In the genomic region with DNA sequence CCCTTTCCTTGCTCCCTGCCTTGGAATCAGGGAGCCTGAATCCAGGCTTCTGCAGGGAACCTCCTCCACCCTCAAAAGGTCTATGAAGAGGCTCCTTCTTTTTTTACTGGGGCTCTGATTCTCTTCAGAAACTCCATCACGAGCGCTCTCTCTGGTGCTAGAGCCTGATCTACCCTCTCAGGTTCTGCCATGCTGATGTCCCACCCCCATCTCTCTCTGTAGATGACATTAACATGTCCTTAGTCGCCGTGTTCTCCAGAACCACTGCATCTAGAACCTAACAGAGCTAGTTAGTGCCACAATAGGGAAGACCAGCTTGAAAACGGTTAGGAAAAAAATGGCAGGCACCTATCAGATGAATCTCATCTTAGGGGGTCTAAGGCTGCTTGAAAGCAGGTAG, we compare ENCODE assay signal across 12 mouse cellular contexts. TPM values are rescaled to one million over a fixed set of nuclear protein-coding genes. Genes with fewer than 3 reads are reported as not detected.
DNase-seq lines count a peak whose midpoint lies in the region; ATAC-seq and TF ChIP-seq lines count a peak whose summit lies in the region.
"Had no signal": no experiment of that assay in that cellular context is flagged by ENCODE, and none has a peak within 500 bp of the region (broad histone marks: within the 10 kb centered on the region; RNA-seq: fewer than 3 reads in every experiment).

No protein-coding gene starts in this region.

- no peaks in the 10 kb centered on the region for H3K9me3 ChIP-seq in heart, embryonic 11.5 days (replicated peaks; ENCODE audit: control insufficient read depth, low read length)
- H3K9me3 ChIP-seq in lung, embryonic 14.5 days (ENCODE audit: low read depth, low read length): no peaks in the 10 kb centered on the region
- no peaks in the 10 kb centered on the region for H3K9me3 ChIP-seq in intestine, postnatal 0 days (ENCODE audit: control insufficient read depth)
- no peaks in the 10 kb centered on the region for H3K9me3 ChIP-seq in stomach, embryonic 15.5 days
- no peaks in the 10 kb centered on the region for H3K9me3 ChIP-seq in midbrain, postnatal 0 days (ENCODE audit: low read length)

- H3K27ac ChIP-seq in heart, embryonic 11.5 days (ENCODE audit: low read depth, low read length): peak overlapping the region; percentile 5; the same call in 1 of the 2 replicates
- no peak overlapping the region; the same call in 1 of the 2 replicates for H3K27ac ChIP-seq in lung, embryonic 14.5 days (ENCODE audit: low read depth)
- 0 out of 2 replicates have a peak overlapping the region, but pooled peaks have one; percentile 28 for H3K27ac ChIP-seq in intestine, postnatal 0 days (ENCODE audit: low read depth, low read length)
- peak overlapping the region; percentile 57 for H3K27ac ChIP-seq in stomach, embryonic 15.5 days
- no peak overlapping the region for H3K27ac ChIP-seq in midbrain, postnatal 0 days (ENCODE audit: low read depth, low read length)

- intact Hi-C loops in heart, postnatal 36 days (cut with DNase I): no loop called here

- peaks cover 25% of the 10 kb centered on the region for H3K4me1 ChIP-seq in heart, embryonic 11.5 days (ENCODE audit: control insufficient read depth, insufficient read depth, low read length)
- H3K4me1 ChIP-seq in lung, embryonic 14.5 days (ENCODE audit: insufficient read depth): peaks cover 22% of the 10 kb centered on the region; the same call in 1 of the 2 replicates
- H3K4me1 ChIP-seq in intestine, postnatal 0 days (replicated peaks; ENCODE audit: control insufficient read depth, insufficient read depth, low read length): no peaks in the 10 kb centered on the region
- peaks cover 29% of the 10 kb centered on the region for H3K4me1 ChIP-seq in stomach, embryonic 15.5 days
- 0 out of 2 replicates have a peak, but pooled peaks cover 3% of the 10 kb centered on the region for H3K4me1 ChIP-seq in midbrain, postnatal 0 days (ENCODE audit: insufficient read depth, low read length)

- DNase-seq in heart, postnatal 36 days: no peak
- DNase-seq in lung, embryonic 14.5 days: no peak
- DNase-seq in lung, postnatal 10 days: no peak
- DNase-seq in right cerebral cortex, adult 2 months (ENCODE audit: low spot score in 2 of 2): no peak
- no peak for DNase-seq in midbrain, postnatal 0 days (ENCODE audit: low spot score)
- DNase-seq: gastrocnemius, postnatal 10 days; kidney, adult 18-20 months had no signal

- peak overlapping the region; percentile 27 for H3K4me3 ChIP-seq in heart, embryonic 11.5 days (ENCODE audit: low read depth, low read length)
- H3K4me3 ChIP-seq in lung, embryonic 14.5 days (ENCODE audit: low read depth, low read length): no peak overlapping the region
- no peak overlapping the region for H3K4me3 ChIP-seq in intestine, postnatal 0 days (ENCODE audit: low read depth, low read length)
- peak overlapping the region; percentile 20; the same call in 1 of the 2 replicates for H3K4me3 ChIP-seq in stomach, embryonic 15.5 days (replicated peaks)
- H3K4me3 ChIP-seq in midbrain, postnatal 0 days (ENCODE audit: low read depth, low read length): no peak overlapping the region

- H3K4me2 ChIP-seq in heart, embryonic 11.5 days: peak overlapping the region; percentile 57
- H3K4me2 ChIP-seq in lung, embryonic 14.5 days: peak overlapping the region; percentile 48
- peak overlapping the region; percentile 32; the same call in 1 of the 2 replicates for H3K4me2 ChIP-seq in intestine, postnatal 0 days (replicated peaks; ENCODE audit: low read depth)
- peak overlapping the region; percentile 48 for H3K4me2 ChIP-seq in stomach, embryonic 15.5 days
- H3K4me2 ChIP-seq in midbrain, postnatal 0 days (ENCODE audit: low read depth, low read length, poor library complexity, severe bottlenecking): no peak overlapping the region

- H3K36me3 ChIP-seq in heart, embryonic 11.5 days (ENCODE audit: control insufficient read depth, insufficient read depth, low read length): no peaks in the 10 kb centered on the region
- no peaks in the 10 kb centered on the region for H3K36me3 ChIP-seq in lung, embryonic 14.5 days (ENCODE audit: insufficient read depth)
- no peaks in the 10 kb centered on the region for H3K36me3 ChIP-seq in intestine, postnatal 0 days (ENCODE audit: control insufficient read depth, insufficient read depth)
- H3K36me3 ChIP-seq in stomach, embryonic 15.5 days: no peaks in the 10 kb centered on the region
- H3K36me3 ChIP-seq in midbrain, postnatal 0 days (ENCODE audit: insufficient read depth, low read length): no peaks in the 10 kb centered on the region

- no peak for ATAC-seq in heart, embryonic 11.5 days (replicated peaks; ENCODE audit: insufficient number of reproducible peaks, low FRiP score, low TSS enrichment)
- ATAC-seq in lung, embryonic 14.5 days (ENCODE audit: insufficient read depth): no peak
- ATAC-seq in intestine, postnatal 0 days: no peak
- ATAC-seq in stomach, embryonic 15.5 days (ENCODE audit: insufficient read depth, low FRiP score, low read depth): no peak
- no peak for ATAC-seq in midbrain, postnatal 0 days (ENCODE audit: low FRiP score)
- ATAC-seq: CD4-positive, CD25-positive, alpha-beta regulatory T cell, adult 4 months had no signal

- H3K9ac ChIP-seq in heart, embryonic 11.5 days (ENCODE audit: low read depth, low read length): no peak overlapping the region; the same call in 1 of the 2 replicates
- no peak overlapping the region for H3K9ac ChIP-seq in lung, embryonic 14.5 days
- H3K9ac ChIP-seq in intestine, postnatal 0 days (ENCODE audit: low read depth, low read length): no peak overlapping the region
- no peak overlapping the region for H3K9ac ChIP-seq in stomach, embryonic 15.5 days
- no peak overlapping the region for H3K9ac ChIP-seq in midbrain, postnatal 0 days (replicated peaks; ENCODE audit: low read length, poor library complexity, severe bottlenecking)

- TF ChIP-seq CTCF in lung, embryonic 14.5 days (IDR thresholded peaks at IDR 0.05; ENCODE audit: low read depth): no peak
- no peak for TF ChIP-seq CTCF in intestine, postnatal 0 days (IDR thresholded peaks at IDR 0.05; ENCODE audit: low read depth)
- no peak for TF ChIP-seq CTCF in midbrain, postnatal 0 days (IDR thresholded peaks at IDR 0.05)

- no peaks in the 10 kb centered on the region for H3K27me3 ChIP-seq in heart, embryonic 11.5 days (ENCODE audit: control insufficient read depth, insufficient read depth, low read length)
- H3K27me3 ChIP-seq in lung, embryonic 14.5 days (ENCODE audit: insufficient read depth, low read length): no peaks in the 10 kb centered on the region
- H3K27me3 ChIP-seq in intestine, postnatal 0 days (replicated peaks; ENCODE audit: control insufficient read depth, insufficient read depth, low read length): no peaks in the 10 kb centered on the region
- no peaks in the 10 kb centered on the region for H3K27me3 ChIP-seq in stomach, embryonic 15.5 days (replicated peaks)
- no peaks in the 10 kb centered on the region for H3K27me3 ChIP-seq in midbrain, postnatal 0 days (ENCODE audit: insufficient read depth, low read length)

- WGBS in heart, embryonic 11.5 days (ENCODE audit: insufficient replicate concordance): 62% methylated on average over 5 of the region's 5 CpGs
- 49% methylated on average over 5 of the region's 5 CpGs for WGBS in lung, embryonic 14.5 days
- 61% methylated on average over 5 of the region's 5 CpGs for WGBS in intestine, postnatal 0 days
- 52% methylated on average over 5 of the region's 5 CpGs for WGBS in stomach, embryonic 15.5 days
- 80% methylated on average over 5 of the region's 5 CpGs for WGBS in midbrain, postnatal 0 days

RNA-seq across cellular contexts. Expression of gene Chrna1, which starts 16.2 kb away (rescaled TPM):
- polyA plus RNA-seq in heart, embryonic 11.5 days (2014; fragmentation: Nextera tagmentation; extraction: Ambion mirVana): 0.15 and 0.33 TPM in 2 replicates
- not detected for total RNA-seq in heart, postnatal 36 days (2021)
- 0.05 and 0.26 TPM in 2 replicates for polyA plus RNA-seq in lung, embryonic 14.5 days (2014; fragmentation: Nextera tagmentation; extraction: Ambion mirVana)
- 0.08 and 0.12 TPM in 2 replicates for polyA plus RNA-seq in intestine, postnatal 0 days (2015; fragmentation: Nextera tagmentation; extraction: Ambion mirVana)
- 0.26 and 0.36 TPM in 2 replicates for polyA plus RNA-seq in stomach, embryonic 15.5 days (2015; fragmentation: Nextera tagmentation; extraction: Ambion mirVana)
- 0.22 TPM in 1 of 2 replicates, not detected in the other for total RNA-seq in midbrain, postnatal 0 days (2014; rRNA removed)
- polyA plus RNA-seq in midbrain, postnatal 0 days (2015; fragmentation: Nextera tagmentation; extraction: Ambion mirVana): 0.25 and 0.31 TPM in 2 replicates
- total RNA-seq: common myeloid progenitor, adult 5-6 weeks had no signal
- polyA plus RNA-seq: CD4-positive, CD25-positive, alpha-beta regulatory T cell, adult 4 months had no signal

Comparison
In these comparisons a context has a peak if more than half of its experiments do, and no peak if none do; other contexts are left out.
1. H3K27ac ChIP-seq: peak in heart, embryonic 11.5 days (single experiment), intestine, postnatal 0 days (single experiment) and stomach, embryonic 15.5 days (single experiment); none in lung, embryonic 14.5 days (single experiment) and midbrain, postnatal 0 days (single experiment).
2. H3K4me3 ChIP-seq: peak in heart, embryonic 11.5 days (single experiment) and stomach, embryonic 15.5 days (single experiment); none in lung, embryonic 14.5 days (single experiment), intestine, postnatal 0 days (single experiment) and midbrain, postnatal 0 days (single experiment).